Mouse (Mus musculus) erythroblast, embryonic 14.5 days (primary cell): ENCODE results near the gene Nkd1.

Experiments
- GATA1 ChIP-seq: IDR thresholded peaks from 2 replicates; pipeline ENCODE4 v1.6.1; 2012; ENCODE audit warnings: low read length, inconsistent platforms, mixed read lengths
- TAL1 ChIP-seq: IDR thresholded peaks from 3 replicates; pipeline ENCODE4 v1.6.1; 2012; ENCODE audit warnings: low read length, inconsistent platforms, mixed read lengths

- no peak for TF ChIP-seq TAL1
- TF ChIP-seq GATA1 = no peak
These were observed 100.3 kb downstream of the Nkd1 start for GRCm38 (mm10) chr8:88621408-88621807.
